Mouse (Mus musculus) layer of hippocampus, postnatal 10 days (tissue): Measurements from ENCODE around the gene Slc35b2. TPM values are rescaled to one million over a fixed set of nuclear protein-coding genes. Genes with fewer than 3 reads are reported as not detected.

Experiments
- DNase-seq, 2 experiments: peaks; one replicate each; pipeline ENCODE4 v3.0.0; 2021; ENCODE audit warnings: low spot score in 2 of 2
- total RNA-seq, 2 experiments: library from RNA; stranded (reverse); gene quantifications; 2 replicates each; pipeline ENCODE4 v1.2.3; 2021

Gene Slc35b2
- total RNA-seq, 2 experiments from 2014 or later: 47.4 TPM

- no peak for DNase-seq
These were observed 458 bp upstream of the Slc35b2 start for GRCm38 (mm10) chr17:45563216-45563615.

- DNase-seq: no peak
These were observed 934 bp downstream of the Slc35b2 start for GRCm38 (mm10) chr17:45564531-45565084.

DNA sequence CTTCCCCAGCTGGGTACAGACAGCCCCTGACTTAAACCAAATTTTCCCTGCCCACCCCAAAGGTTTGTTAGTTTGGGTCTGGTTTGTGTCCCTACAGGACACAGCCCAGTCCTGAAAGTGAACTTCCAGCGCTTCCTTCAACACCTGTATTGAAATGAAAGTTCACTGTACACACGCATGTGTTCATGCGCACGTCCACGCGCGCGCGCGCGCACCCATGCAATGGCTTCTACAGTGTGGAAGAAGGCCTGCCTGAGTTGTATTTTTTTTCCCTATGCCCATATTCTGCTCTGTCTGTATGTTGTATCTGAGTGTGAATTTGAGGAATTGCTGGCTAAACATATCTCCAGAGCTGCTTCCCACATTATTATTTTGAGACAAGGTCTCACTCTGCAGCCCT, 1.4 kb downstream of the Slc35b2 start:
- no peak for DNase-seq

DNA sequence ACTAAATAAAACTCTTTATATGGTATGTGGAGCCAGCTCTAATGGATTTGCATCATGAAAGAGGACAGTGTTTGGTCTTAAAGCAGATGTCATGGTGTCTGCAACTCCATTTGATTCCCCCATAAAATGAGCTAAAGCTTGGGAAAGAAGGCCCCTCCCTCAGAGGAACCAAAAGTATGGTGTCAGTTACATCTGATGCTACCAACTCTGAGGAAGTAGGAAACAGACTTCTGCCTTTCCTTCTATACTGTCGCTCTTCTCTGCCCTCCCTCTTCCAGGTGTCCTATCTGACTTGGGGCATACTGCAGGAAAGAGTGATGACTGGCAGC, 2.3 kb downstream of the Slc35b2 start:
- DNase-seq: peak in 1 of 2 experiments; percentile 20

GRCm38 (mm10) chr17:45566360-45567161, 2.9 kb downstream of the Slc35b2 start:
- no peak for DNase-seq

GRCm38 (mm10) chr17:45567162-45567601, 3.5 kb downstream of the Slc35b2 start:
- DNase-seq: no peak

- DNase-seq: no peak
These were observed 5.3 kb downstream of the Slc35b2 start for GRCm38 (mm10) chr17:45568990-45569389.

DNA sequence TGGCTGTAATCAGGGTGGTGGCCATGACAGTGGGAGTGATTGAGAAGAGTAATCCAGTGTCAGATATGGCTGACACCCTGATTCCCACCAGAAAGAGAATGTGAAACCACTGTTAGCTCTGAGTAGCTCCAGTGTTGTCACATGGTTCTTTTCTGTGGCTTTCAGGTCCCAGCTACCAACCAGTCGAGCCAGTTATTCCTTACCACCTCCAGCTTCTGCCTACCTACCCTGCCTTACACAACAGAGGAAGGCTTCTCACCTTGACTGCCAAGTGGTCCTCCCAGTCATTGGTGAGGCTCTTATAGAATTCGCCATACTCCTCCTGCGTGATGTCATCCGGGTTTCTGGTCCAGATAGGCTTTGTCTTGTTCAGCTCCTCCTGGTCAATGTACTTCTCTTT, 6.3 kb downstream of the Slc35b2 start:
- DNase-seq: no peak

GRCm38 (mm10) chr17:45572103-45573086, 8.7 kb downstream of the Slc35b2 start:
- peak; percentile 69 to 81 for DNase-seq

GRCm38 (mm10) chr17:45573087-45573779, 9.6 kb downstream of the Slc35b2 start, which contains the start of gene Hsp90ab1:
Gene Hsp90ab1, minus strand, starts transcription at chr17:45573271.
- peak; percentile 99 to 100 for DNase-seq

DNA sequence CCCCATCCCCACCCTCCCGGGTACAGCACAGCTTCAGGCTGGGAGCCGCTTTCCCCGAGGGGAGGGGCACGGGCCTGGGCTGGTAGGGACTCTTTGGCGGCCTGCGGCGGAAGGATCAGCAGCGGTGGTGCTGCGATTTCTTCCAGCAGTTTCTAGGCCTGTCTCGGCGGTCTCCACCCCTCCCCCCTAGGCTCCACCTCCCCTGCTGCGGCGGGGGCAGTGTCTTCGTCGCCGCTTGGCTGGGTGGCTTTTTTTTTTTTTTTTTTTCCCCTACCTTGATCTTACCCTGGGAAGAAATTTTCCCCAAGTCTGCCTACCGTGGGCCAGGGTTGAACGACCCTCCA, 10.1 kb downstream of the Slc35b2 start:
- DNase-seq: peak; percentile 97 to 98

DNA sequence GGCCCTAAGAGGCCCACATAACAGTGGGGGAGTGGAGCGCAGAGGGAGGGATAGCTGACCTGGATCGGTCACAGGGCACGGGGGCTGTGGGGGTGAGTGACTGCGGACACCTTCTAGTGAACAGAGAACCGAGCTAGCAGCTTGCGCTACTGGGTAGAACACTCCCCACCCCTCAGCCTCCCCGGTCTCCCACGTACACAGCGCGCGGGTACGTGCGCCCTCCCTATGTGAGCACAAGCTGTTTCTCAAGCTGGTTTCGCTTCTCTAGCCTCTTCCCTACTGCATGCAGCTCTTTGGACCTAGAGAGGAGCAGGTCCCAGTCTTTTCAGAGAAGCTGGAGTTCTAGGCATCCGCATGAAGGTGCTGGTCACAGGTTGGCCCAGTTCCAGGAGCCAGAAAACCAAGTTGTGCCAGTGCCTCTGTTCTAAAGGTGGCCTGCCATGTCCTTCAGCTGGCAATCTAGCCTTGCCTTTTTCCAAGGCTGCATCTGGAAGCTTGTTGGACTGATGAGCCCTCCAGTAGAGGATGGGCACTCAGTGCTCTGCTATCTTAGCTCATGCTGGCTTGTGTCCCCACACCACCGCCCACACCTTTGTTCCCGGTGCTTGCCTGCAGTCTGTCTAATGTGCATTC, 10.6 kb downstream of the Slc35b2 start:
- DNase-seq: peak; percentile 79 to 82

- no peak for DNase-seq
These were observed 11.6 kb downstream of the Slc35b2 start for GRCm38 (mm10) chr17:45575123-45575897.

GRCm38 (mm10) chr17:45578242-45578641, 14.6 kb downstream of the Slc35b2 start:
- no peak for DNase-seq

DNA sequence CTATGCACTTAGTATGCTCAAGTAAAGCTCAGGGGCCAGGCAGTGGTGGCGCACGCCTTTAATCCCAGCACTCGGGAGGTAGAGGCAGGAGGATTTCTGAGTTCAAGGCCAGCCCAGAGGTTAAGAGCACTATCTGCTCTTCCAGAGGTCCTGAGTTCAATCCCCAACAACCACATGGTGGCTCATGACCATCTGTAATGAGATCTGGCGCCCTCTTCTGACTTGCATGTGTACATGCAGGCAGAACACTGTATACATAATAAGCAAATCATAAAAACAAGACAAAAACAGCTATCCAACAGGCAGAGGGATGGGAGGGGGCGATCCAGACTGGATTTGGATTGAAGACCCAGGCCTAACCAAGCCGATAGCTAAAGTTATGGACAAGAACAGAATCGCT, 15.2 kb downstream of the Slc35b2 start:
- no peak for DNase-seq

DNA sequence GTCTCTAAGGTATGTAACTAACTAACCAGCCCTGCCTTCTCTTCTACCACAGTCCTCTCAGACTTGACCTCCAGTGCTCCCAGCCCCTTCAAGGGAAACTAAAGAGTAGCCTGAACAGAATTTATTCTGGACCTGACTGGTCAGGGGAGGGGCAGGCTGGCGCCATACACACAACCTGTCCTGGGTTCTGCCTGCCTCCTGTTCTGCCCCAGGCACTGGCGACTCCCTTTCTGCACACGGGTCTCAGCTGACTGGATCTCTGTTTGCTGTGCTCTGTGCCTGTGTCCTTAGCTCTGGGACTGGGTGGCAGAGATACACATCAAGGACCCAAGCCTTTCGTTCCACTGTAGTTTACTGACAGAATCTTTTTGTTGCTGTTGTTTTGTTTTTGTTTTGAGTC, 15.9 kb downstream of the Slc35b2 start:
- no peak for DNase-seq

DNA sequence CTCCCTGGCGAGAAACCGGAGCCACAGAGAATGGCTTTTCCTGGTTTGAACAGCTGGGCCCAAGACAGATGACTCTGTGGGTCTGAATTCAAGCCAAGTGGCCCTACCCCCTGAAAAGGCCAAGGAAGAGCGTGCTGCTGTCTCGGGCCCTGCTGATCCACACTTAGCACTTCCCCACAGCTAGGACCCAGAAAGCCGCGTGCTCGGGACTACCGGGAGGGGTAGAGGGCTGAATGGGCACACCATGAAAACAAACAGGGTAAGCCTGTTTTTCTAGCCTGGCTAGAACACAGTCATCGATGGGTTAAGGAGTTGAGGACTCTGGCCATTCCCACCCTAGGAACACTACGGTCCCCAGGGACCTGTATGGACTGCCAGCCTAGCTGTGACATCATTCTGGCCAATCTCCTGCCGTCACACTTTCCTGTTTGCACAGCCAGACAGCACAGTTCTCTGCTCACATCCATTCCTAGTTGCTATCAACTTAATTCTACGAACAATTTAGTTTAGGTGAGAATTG, 17.3 kb downstream of the Slc35b2 start:
- DNase-seq: no peak

DNA sequence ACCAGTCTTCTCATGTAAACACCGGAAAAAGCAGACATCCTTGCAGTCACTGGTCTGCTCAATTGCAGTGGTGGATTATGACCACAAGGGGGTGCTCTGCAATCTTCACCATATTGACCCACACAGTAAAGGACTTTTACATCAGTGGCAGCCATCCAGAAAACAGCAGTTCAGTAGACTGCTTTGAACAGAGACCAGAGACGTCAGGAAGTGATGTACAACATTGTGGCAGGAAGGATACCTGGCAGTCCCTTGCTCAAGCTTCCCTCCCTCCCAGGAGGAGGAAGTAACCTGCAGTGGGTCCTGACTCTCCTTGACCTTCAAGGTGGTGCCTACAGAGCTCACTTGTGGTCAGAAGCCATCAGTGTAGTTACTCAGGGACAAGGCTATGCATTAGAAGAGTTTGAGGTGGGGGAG, 17.9 kb downstream of the Slc35b2 start:
- DNase-seq: peak; percentile 70 to 74

DNA sequence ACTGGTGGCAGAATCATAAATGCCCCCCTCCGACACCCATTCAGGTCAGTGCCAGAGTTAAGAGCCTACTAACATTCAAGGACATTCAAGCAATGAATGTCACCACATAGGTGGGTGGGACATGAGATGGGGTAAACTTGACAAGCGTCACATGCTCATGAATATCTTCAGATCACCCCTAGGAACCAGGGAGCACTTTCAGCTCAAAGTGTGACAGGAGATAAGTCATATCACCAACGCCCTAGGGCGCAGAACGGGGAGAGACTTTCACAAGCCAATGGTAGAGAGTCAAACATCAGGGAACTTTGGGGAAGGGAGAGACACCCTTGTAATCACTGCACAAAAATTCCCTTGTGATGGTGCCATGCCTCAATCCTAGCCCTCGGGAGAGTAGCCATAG, 18.5 kb downstream of the Slc35b2 start:
- DNase-seq: no peak
